Mouse (Mus musculus) adrenal gland, adult (tissue): ENCODE data around the gene Hoxa3.
A peak's percentile ranks its signal among the peaks of the same experiment; 100 is the strongest.

ENCODE experiments used
- DNase-seq, 2 experiments: peaks; one replicate each; pipeline ENCODE4 v3.0.0; 2022 to 2023; ENCODE audit warnings: low spot score in 1 of 2; ENCODE audit not compliant: inconsistent age in 2 of 2

Gene Hoxa3

DNA sequence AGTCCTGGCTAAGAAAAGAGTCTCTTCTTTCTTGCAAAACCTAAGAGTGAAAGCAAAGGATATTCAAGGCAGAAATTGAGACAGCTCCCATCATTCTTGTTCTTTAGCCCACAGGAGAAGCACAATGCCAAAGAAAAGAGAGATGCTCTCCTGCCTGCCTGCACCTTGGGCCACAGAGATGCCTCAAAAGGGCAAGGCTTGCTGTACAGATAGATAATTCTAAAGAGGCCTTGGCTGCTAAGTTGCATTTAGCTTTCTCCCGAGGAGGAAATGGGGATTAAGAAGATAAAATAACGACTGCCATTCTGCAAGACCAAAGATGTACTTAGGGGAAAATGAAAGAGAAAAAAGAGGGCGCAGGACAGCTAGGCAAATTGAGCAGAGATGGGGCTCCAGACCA lies 33.8 kb upstream of the Hoxa3 start:
- DNase-seq, result no peak

DNA sequence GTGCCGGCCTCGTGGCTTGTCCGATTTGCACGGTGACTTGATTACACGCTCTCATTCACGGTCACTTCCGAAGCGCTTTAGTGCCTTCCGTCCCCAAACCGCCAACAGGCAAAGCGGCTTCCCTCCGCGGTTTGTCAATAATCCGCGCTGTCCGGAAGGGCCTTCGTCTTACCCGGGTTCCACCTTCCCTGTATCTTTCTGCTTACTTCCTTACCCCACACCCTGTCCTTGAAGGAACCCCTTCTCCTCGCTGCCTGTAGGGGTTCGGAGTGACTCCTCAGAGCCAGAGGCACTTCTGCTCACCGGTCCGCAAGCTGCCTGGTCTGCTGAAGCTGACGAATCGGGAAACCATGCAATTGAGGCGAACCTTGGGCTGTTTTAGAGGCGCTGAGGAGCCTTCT lies 33.3 kb upstream of the Hoxa3 start:
- no peak for DNase-seq

- DNase-seq, result no peak
Observed at GRCm38 (mm10) chr6:52245757-52246142, 32.6 kb upstream of the Hoxa3 start, which contains the start of gene Hoxa11. Gene Hoxa11 (minus strand): TSS chr6:52245810.

DNA sequence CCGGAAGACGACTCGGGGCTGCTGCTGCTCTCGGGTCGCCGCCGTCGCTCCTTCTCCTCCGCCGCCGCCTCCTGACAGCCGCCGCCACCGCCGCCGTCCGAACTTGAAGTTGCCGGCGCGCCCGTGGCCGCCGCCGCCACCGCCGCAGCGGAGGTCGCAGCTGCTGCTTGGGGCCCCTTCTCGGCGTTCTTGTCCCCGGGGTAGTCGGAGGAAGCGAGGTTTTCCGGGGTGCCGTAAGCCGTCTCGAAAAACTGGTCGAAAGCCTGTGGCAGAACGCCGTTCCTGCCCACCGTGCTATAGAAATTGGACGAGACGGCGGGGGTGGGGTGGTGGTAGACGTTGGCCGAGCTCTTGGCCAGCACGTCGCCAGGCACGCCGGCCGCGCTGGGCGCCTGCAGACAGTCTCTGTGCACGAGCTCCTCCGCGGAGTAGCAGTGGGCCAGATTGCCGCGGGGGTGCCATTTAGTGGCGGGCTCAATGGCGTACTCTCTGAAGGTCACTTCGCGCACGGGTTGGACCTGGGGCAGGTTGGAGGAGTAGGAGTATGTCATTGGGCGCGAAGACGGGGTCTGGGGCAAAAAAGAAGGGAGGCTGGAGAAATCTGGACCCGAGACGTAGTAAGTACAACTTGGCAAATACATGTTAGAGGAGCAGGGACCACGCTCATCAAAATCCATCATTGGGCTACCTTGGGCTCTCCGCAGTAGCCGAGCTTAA lies 32.1 kb upstream of the Hoxa3 start:
- no peak for DNase-seq

DNA sequence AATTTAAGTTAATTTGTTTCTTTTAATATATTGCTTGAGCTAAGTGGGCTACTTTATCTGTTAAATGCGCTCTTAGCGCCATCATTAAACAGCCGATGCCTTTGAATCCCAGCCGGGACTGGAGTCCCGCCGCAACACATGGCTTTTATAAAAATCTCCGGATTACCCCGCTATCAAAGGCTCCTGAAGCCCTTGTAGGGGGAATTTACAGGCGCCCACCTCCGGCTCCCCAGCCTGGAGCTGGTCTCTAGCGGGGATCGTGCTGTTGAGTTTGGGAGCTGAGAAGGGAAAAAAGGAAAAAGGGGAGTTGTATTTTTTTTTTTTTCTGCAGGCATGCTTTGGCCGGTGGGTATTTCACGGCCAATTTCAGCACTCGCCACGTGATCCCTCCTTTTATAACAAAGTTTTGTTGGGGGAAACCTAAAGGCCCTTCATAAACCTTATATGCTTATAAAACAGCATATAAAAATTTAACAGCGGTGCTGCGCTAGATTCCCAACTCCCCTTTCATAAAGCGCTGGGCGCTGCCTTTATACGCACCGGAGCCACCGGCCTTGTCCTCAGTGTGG lies 31.4 kb upstream of the Hoxa3 start:
- DNase-seq, result no peak

DNA sequence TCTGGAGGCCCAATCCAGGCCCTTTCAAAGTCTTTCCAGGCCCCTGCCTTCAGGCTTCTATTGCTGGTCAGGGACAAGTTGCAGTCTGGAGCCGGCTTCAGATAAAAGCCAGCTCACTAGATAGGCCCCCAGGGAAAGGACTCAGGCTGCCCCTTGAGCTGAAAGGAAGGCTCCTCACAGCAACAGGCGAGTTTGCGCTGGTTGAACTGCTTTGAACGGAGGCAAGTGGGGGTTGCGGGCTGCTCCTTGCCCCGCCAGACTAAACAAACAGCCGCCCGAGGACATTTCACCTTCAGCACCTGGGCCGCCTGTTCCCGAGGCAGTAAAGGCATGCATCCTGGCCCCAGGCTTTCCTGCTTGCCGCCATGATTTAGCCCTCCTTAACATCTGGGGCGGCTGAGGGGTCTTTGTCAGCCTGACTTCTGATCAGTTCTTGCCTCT lies 30.6 kb upstream of the Hoxa3 start:
- DNase-seq, result no peak

- no peak for DNase-seq
Observed at GRCm38 (mm10) chr6:52242801-52243332, 29.7 kb upstream of the Hoxa3 start.

GRCm38 (mm10) chr6:52241001-52241621 lies 28.0 kb upstream of the Hoxa3 start:
- DNase-seq, result no peak

GRCm38 (mm10) chr6:52240389-52241000 lies 27.4 kb upstream of the Hoxa3 start, which contains the start of gene Hoxa10:
Gene Hoxa10 (minus strand): TSS chr6:52240854.
- DNase-seq, result peak; percentile 67 to 87

GRCm38 (mm10) chr6:52239625-52240388 lies 26.7 kb upstream of the Hoxa3 start:
- DNase-seq, result peak in 1 of 2 experiments; percentile 50

GRCm38 (mm10) chr6:52238976-52239375 lies 25.8 kb upstream of the Hoxa3 start:
- DNase-seq, result no peak

DNA sequence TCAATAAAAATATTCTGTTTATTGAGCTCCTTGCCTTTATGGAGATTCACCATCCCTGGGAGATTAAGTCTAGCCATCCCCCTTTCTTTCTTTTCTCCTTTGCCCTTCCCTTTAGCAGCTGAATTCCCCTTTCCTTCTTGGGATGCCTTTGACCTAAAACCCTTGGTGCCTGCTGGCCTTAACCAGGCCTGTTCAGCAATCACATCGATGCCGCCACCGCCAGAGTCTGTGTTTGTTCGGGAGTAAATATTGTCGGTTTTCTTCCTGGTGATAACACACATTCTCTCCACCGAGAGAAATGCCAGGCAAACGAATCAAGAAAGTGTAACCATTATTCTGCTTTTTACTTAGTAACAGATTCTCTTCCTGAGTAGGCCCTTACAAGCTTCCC lies 25.0 kb upstream of the Hoxa3 start:
- no peak for DNase-seq

DNA sequence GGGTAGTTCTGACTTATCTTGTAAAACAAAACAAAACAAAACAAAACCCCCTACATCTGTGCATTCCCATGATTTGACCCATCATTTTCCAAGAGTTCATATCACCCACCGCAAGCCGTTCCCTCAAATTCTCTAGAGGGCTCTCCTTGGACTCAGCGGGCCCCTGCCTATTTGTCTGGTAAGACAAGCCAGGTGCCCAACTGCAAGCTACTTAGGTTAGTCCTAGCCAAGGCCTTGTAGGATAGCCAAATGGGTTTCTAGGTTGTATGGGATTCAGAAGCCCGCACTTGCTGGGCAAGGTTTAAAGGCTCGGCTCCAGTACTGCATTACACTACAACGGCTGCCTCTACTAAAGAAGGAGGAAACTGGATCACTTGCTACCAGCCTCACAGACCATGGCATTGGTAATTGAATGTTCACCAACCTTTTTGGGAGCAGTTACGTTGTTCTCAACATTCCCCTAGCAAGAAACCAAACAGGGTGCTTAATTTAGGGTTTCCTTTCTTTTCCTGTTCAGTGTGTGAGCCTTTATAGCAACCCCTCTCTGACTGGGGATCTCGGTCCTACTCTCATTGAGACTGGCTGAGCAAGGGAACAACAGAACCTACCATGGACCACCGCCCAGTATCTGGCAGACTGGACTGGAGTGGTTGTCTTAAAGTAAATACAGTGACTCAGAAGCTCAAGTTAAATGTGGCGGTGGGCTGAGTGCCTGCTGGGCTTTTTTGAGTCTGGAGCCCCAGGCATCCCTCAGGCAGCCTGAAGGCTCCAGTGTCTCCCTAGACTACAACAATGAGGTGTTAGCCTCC lies 24.4 kb upstream of the Hoxa3 start:
- DNase-seq, result no peak

GRCm38 (mm10) chr6:52236806-52237205 lies 23.7 kb upstream of the Hoxa3 start:
- DNase-seq, result no peak

- DNase-seq, result no peak
Observed at GRCm38 (mm10) chr6:52235866-52236265, 22.7 kb upstream of the Hoxa3 start.

DNA sequence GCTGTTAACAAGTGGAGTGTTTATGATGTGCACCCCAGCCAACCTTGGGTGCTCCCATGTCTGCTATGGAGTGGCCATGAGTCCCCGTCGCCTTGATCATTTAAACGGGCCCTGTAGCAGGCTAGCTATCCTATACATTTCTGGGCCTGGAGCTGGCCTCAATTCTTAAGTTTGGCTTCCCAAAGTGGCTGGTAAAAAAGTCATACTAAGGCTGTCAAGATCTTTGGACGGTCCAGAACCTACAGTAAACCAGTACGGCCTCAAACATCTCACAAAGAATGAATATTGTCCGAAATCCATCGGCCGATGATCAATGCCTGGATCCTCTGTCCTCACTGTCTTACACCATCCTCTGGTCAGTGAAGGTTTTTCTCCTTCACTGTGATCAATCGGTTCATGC lies 22.1 kb upstream of the Hoxa3 start:
- no peak for DNase-seq

DNA sequence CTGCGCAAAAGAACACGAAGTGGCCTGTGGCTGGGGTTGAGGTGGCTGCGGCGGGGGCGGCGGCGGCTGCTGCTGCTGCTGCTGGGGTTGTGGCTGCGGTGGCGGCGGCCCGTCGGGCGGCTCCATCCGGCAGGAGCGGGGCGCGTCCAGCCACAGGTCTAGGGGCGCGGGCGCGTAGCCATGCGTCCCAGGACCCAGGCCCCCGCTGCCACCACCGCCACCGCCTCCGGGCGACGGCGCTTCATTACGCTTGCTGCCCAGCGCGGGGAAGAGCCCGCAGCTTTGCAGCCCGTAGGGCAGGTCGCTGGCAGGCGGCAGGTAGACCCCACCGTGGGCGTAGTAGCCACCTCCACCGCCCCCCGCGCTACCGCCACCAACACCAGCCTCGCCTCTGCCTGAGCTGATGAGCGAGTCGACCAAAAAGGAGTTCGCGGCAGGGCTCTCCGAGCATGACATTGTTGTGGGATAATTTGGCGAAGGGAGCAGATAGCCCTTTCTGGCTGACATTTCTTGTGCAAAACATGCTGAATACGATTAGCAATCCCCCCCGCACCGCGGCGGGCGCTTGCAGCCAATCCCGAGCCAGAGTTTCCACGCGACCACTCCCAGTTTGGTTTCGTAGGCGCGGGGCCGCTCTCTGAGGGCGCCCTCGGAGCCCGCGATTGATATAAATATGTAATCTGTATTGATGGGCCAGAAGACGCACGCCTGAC lies 21.4 kb upstream of the Hoxa3 start:
- no peak for DNase-seq

- DNase-seq, result no peak
Observed at GRCm38 (mm10) chr6:52233546-52234427, 20.7 kb upstream of the Hoxa3 start.
